Mouse (Mus musculus) CH12.LX (cell line): ENCODE results near the gene Ghr. TPM values are rescaled to one million over a fixed set of nuclear protein-coding genes. Genes with fewer than 3 reads are reported as not detected.

Source experiments
- DNase-seq: peaks from one replicate; pipeline ENCODE4 v3.0.0-alpha.2; 2013; ENCODE audit errors: extremely low read depth
- H3K27ac ChIP-seq: 2 replicates; pipeline ENCODE4 v1.5.1; 2012; ENCODE audit warnings: low read depth, mild to moderate bottlenecking, control low read depth, moderate library complexity; ENCODE audit not compliant: insufficient read depth
- H3K27me3 ChIP-seq: replicated peaks from 2 replicates; pipeline ENCODE3; 2012; ENCODE audit warnings: inconsistent platforms
- H3K36me3 ChIP-seq, 2 experiments: replicated peaks in 1 of 2; 2 replicates each; pipeline versions ENCODE3 to v1.6.1; 2012; ENCODE audit warnings: inconsistent platforms in 1 of 2, low read length in 1 of 2, mild to moderate bottlenecking in 1 of 2, mixed read lengths in 1 of 2, moderate library complexity in 1 of 2; ENCODE audit not compliant: control insufficient read depth in 1 of 2, insufficient read depth in 1 of 2
- H3K4me1 ChIP-seq, 2 experiments: 2 replicates each; pipeline ENCODE4 v1.6.1; 2012; ENCODE audit warnings: inconsistent platforms in 1 of 2, moderate library complexity in 1 of 2; ENCODE audit not compliant: insufficient read depth in 2 of 2, control insufficient read depth in 1 of 2
- H3K4me2 ChIP-seq: 2 replicates; pipeline ENCODE4 v1.6.1; 2012; ENCODE audit warnings: low read depth, mild to moderate bottlenecking, control low read depth; ENCODE audit not compliant: poor library complexity, insufficient read depth, severe bottlenecking
- H3K4me3 ChIP-seq, 3 experiments: fragments of 150-350 bp in 1 of 3; sonication (generic) in 1 of 3; replicated peaks in 1 of 3; 2 replicates each; pipeline versions ENCODE3 to v1.5.1; 2011 to 2012; ENCODE audit warnings: low read depth in 2 of 3, low read length in 2 of 3, mild to moderate bottlenecking in 2 of 3, moderate library complexity in 2 of 3, control low read depth in 1 of 3, improper control_type of control experiment in 1 of 3, inconsistent platforms in 1 of 3, mixed read lengths in 1 of 3; ENCODE audit not compliant: poor library complexity in 1 of 3
- H3K79me2 ChIP-seq: replicated peaks from 2 replicates; pipeline ENCODE4 v1.6.1; 2012; ENCODE audit warnings: mild to moderate bottlenecking, moderate library complexity; ENCODE audit not compliant: control insufficient read depth, poor library complexity, insufficient read depth, severe bottlenecking; ENCODE audit errors: extremely low read depth
- H3K9ac ChIP-seq: 2 replicates; pipeline ENCODE4 v1.6.1; 2012; ENCODE audit warnings: low read depth, mild to moderate bottlenecking, control low read depth, moderate library complexity; ENCODE audit not compliant: insufficient read depth
- H3K9me3 ChIP-seq: replicated peaks from 2 replicates; pipeline ENCODE3; 2012; ENCODE audit warnings: low read length, inconsistent platforms, mixed read lengths
- CHD2 ChIP-seq: IDR thresholded peaks from 2 replicates; pipeline ENCODE4 v1.6.1; 2011; ENCODE audit warnings: low read length, improper control_type of control experiment
- E2F4 ChIP-seq: IDR thresholded peaks from 2 replicates; pipeline ENCODE4 v1.6.1; 2011; ENCODE audit warnings: low read depth, low read length, improper control_type of control experiment; ENCODE audit not compliant: insufficient replicate concordance
- ETS1 ChIP-seq: conservative IDR thresholded peaks from 2 replicates; pipeline ENCODE4 v1.6.1; 2012; ENCODE audit warnings: low read depth, mild to moderate bottlenecking, inconsistent platforms, low read length, improper control_type of control experiment, moderate library complexity
- HCFC1 ChIP-seq: IDR thresholded peaks from 2 replicates; pipeline ENCODE4 v1.6.1; 2012; ENCODE audit warnings: low read depth, mild to moderate bottlenecking, inconsistent platforms, low read length, improper control_type of control experiment
- JUN ChIP-seq: IDR thresholded peaks from 2 replicates; pipeline ENCODE4 v1.6.1; 2011; ENCODE audit warnings: low read depth, mild to moderate bottlenecking, low read length, improper control_type of control experiment, moderate library complexity; ENCODE audit not compliant: insufficient read depth
- KAT2A ChIP-seq: IDR thresholded peaks from 2 replicates; pipeline ENCODE4 v1.6.1; 2012; ENCODE audit warnings: low read length, improper control_type of control experiment, inconsistent platforms; ENCODE audit not compliant: insufficient replicate concordance
- MAFK ChIP-seq: IDR thresholded peaks from 2 replicates; pipeline ENCODE4 v1.6.1; 2011; ENCODE audit warnings: low read length, improper control_type of control experiment; ENCODE audit not compliant: insufficient replicate concordance
- MAX ChIP-seq: IDR thresholded peaks from 2 replicates; pipeline ENCODE4 v1.6.1; 2011; ENCODE audit warnings: low read length, improper control_type of control experiment
- MAZ ChIP-seq: IDR thresholded peaks from 2 replicates; pipeline ENCODE4 v1.6.1; 2012; ENCODE audit warnings: low read depth, mild to moderate bottlenecking, inconsistent platforms, low read length, improper control_type of control experiment, moderate library complexity
- MEF2A ChIP-seq: IDR thresholded peaks from 2 replicates; pipeline ENCODE4 v1.6.1; 2014; ENCODE audit warnings: low read depth, mild to moderate bottlenecking, inconsistent platforms, low read length, improper control_type of control experiment, borderline replicate concordance
- MXI1 ChIP-seq: IDR thresholded peaks from 2 replicates; pipeline ENCODE4 v1.6.1; 2011; ENCODE audit warnings: mild to moderate bottlenecking, low read depth, low read length, improper control_type of control experiment
- NELFE ChIP-seq: IDR thresholded peaks from 2 replicates; pipeline ENCODE4 v1.6.1; 2011; ENCODE audit warnings: low read depth, low read length, improper control_type of control experiment
- NRF1 ChIP-seq: IDR thresholded peaks from 2 replicates; pipeline ENCODE4 v1.6.1; 2014; ENCODE audit warnings: low read depth, mild to moderate bottlenecking, inconsistent platforms, low read length, improper control_type of control experiment, moderate library complexity
- PAX5 ChIP-seq: IDR thresholded peaks from 2 replicates; pipeline ENCODE4 v1.6.1; 2012; ENCODE audit warnings: low read length, inconsistent platforms, mixed read lengths
- POLR2AphosphoS2 ChIP-seq: IDR thresholded peaks from 2 replicates; pipeline ENCODE4 v1.6.1; 2011; ENCODE audit warnings: low read depth, low read length, improper control_type of control experiment
- RAD21 ChIP-seq: IDR thresholded peaks from 2 replicates; pipeline ENCODE4 v1.6.1; 2011; ENCODE audit warnings: low read depth, mild to moderate bottlenecking, low read length, improper control_type of control experiment, moderate library complexity
- RCOR1 ChIP-seq: conservative IDR thresholded peaks from 2 replicates; pipeline ENCODE4 v1.6.1; 2012; ENCODE audit warnings: low read depth, mild to moderate bottlenecking, inconsistent platforms, low read length, improper control_type of control experiment
- SIN3A ChIP-seq: IDR thresholded peaks from 2 replicates; pipeline ENCODE4 v1.6.1; 2012; ENCODE audit warnings: low read length, improper control_type of control experiment, inconsistent platforms
- SMC3 ChIP-seq: IDR thresholded peaks from 2 replicates; pipeline ENCODE4 v1.6.1; 2011; ENCODE audit warnings: low read depth, low read length, improper control_type of control experiment
- TBP ChIP-seq: conservative IDR thresholded peaks from 2 replicates; pipeline ENCODE4 v1.6.1; 2011; ENCODE audit warnings: low read depth, low read length, improper control_type of control experiment
- USF1 ChIP-seq: IDR thresholded peaks from 2 replicates; pipeline ENCODE4 v1.6.1; 2014; ENCODE audit warnings: low read depth, mild to moderate bottlenecking, inconsistent platforms, low read length, improper control_type of control experiment
- ZC3H11A ChIP-seq: IDR thresholded peaks from 2 replicates; pipeline ENCODE4 v1.6.1; 2012; ENCODE audit warnings: low read depth, mild to moderate bottlenecking, inconsistent platforms, low read length, improper control_type of control experiment
- ZKSCAN1 ChIP-seq: IDR thresholded peaks from 2 replicates; pipeline ENCODE4 v1.6.1; 2012; ENCODE audit warnings: low read depth, inconsistent platforms, low read length, improper control_type of control experiment, borderline replicate concordance
- ZMIZ1 ChIP-seq: IDR thresholded peaks from 2 replicates; pipeline ENCODE4 v1.6.1; 2012; ENCODE audit warnings: low read depth, mild to moderate bottlenecking, inconsistent platforms, low read length, improper control_type of control experiment
- ZNF384 ChIP-seq: IDR thresholded peaks from 2 replicates; pipeline ENCODE4 v1.6.1; 2012; ENCODE audit warnings: low read depth, low read length, improper control_type of control experiment, inconsistent platforms
- dilution Hi-C: fragments of 300-500 bp; cut with MboI; formaldehyde crosslinking; loops from 2 replicates; pipeline ENCODE4 v1.14.3; 2020; ENCODE audit warnings: low sequenced_read_pairs; ENCODE audit not compliant: extremely low pct_unique_long_range_greater_than_20kb, extremely low pct_ligation_motif_present
- in situ Hi-C: fragments of 300-500 bp; cut with MboI; formaldehyde crosslinking; loops from 3 replicates; pipeline ENCODE4 v1.14.3; 2019; ENCODE audit warnings: low sequenced_read_pairs, low pct_ligation_motif_present, low pct_unique_long_range_greater_than_20kb, mixed read lengths
- polyA plus RNA-seq: library from polyadenylated mRNA; unstranded; fragments of >175 nt; gene quantifications from 2 replicates; pipeline ENCODE4 v1.2.1, GENCODE M21; 2012; ENCODE audit warnings: low read depth; ENCODE audit not compliant: insufficient read length
- total RNA-seq, 2 experiments: library from RNA; depleted of rRNA; stranded (reverse); fragments of 300-350 nt in 1 of 2; fragments of >200 nt in 1 of 2; gene quantifications; 2 replicates each; pipeline ENCODE4 v1.2.3; 2012 to 2014

The Ghr gene
- total and polyA plus RNA-seq, 3 experiments, result 0.42 to 1.7 (median 0.89) TPM

DNA sequence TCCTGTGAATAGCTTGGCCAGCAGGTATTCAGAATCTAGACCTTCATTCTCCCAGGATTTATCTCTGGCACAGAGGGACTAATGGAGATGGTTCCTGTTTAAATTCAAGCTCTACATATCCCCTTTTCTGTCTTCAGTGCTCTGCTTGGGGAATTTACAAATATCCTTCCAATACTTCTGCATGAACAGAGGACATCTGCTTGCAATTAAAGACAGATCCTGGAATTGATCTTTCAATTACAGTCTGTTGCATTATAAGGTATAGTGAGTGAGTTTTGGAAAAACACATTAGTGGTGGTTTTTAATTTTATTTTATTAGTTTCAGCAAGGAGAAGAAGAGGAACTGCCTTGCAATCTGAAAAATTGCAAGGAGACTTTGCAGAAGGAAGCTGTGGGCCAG, 184.1 kb downstream of the Ghr start:
- TF ChIP-seq RCOR1, result no peak
- TF ChIP-seq POLR2AphosphoS2, result no peak
- TF ChIP-seq HCFC1, result no peak
- TF ChIP-seq ZKSCAN1, result no peak
- no peak for TF ChIP-seq RAD21
- TF ChIP-seq USF1, result no peak
- TF ChIP-seq JUN, result no peak
- no peak for TF ChIP-seq NELFE
- no peak for TF ChIP-seq MEF2A
- no peak for TF ChIP-seq ZNF384
- no peak for TF ChIP-seq KAT2A
- no peak for TF ChIP-seq PAX5
- TF ChIP-seq MAZ, result no peak
- TF ChIP-seq ETS1, result no peak
- no peak for TF ChIP-seq MAX
- no peak for TF ChIP-seq E2F4
- no peak for TF ChIP-seq CHD2
- no peak for TF ChIP-seq SMC3
- TF ChIP-seq, all 38 proteins: peak for 0
- in situ Hi-C loops (no loop called here), dilution Hi-C loops (no loop called here)
- H3K27ac ChIP-seq, result no peak overlapping the region
- no peaks in the 10 kb centered on the region for H3K4me1 ChIP-seq
- no peak overlapping the region for H3K9ac ChIP-seq
- H3K27me3 ChIP-seq, result no peaks in the 10 kb centered on the region
- no peak overlapping the region for H3K4me2 ChIP-seq
- H3K9me3 ChIP-seq, result no peaks in the 10 kb centered on the region
- no peaks in the 10 kb centered on the region for H3K36me3 ChIP-seq
- H3K79me2 ChIP-seq, result no peaks in the 10 kb centered on the region
- no peak overlapping the region for H3K4me3 ChIP-seq
- DNase-seq, result no peak

DNA sequence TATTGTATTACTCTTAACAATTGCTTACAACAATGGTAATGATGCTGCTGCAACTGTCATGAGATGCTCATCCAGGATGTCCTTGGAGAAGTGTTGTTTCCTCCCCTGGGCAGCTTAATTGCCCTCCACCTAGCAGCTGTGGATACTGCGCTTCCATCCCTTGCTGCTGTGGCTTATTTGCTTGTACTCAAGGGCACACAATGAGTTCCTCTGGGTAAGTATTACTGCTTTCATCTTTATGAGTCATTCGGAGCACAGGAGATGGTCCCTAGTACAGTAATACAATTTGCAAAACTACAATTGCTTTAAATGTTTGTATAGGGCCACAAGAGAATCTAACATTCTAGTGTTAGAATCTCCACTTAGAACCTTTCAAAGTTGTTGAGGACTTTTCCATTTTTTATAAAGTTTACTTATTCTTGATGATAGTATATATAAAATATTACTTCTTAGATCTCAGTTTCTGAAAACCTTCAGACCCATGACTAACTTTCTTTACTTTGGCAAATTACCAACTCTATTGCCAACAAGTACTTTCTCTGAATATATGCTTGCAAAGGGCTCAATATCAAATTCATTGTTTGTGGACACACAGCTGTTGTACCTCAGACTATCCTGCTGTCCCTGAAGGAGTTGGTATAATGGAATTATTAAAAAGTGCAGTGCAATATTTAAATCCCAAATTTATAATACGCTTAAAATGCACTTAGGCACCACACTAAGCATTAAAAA, 185.8 kb downstream of the Ghr start:
- Histone ChIP-seq H3K27me3 (no peaks in the 10 kb centered on the region), H3K4me1 (no peaks in the 10 kb centered on the region), H3K27ac (no peak overlapping the region), H3K4me2 (no peak overlapping the region)
- TF ChIP-seq NRF1, result no peak
- TF ChIP-seq MAFK, result no peak
- TF ChIP-seq KAT2A, result no peak
- no peak for TF ChIP-seq MXI1
- no peak for TF ChIP-seq ZC3H11A
- no peak for TF ChIP-seq SMC3
- no peak for TF ChIP-seq ZMIZ1
- TF ChIP-seq SIN3A, result no peak
- TF ChIP-seq TBP, result no peak
- no peak for TF ChIP-seq RCOR1
- no peak for TF ChIP-seq RAD21
- no peak for TF ChIP-seq MAX
- TF ChIP-seq NELFE, result no peak
- TF ChIP-seq, all 38 proteins: peak for 0
- dilution Hi-C loops (no loop called here), in situ Hi-C loops (no loop called here)
- DNase-seq, result no peak
- Histone ChIP-seq H3K9me3 (no peaks in the 10 kb centered on the region), H3K36me3 (no peaks in the 10 kb centered on the region), H3K9ac (no peak overlapping the region), H3K4me3 (no peak overlapping the region), H3K79me2 (no peaks in the 10 kb centered on the region)
